Mouse (Mus musculus) forebrain, embryonic 13.5 days (tissue): ENCODE data around the gene Ppp2r2c. TPM values are rescaled to one million over a fixed set of nuclear protein-coding genes. Genes with fewer than 3 reads are reported as not detected.

Experiments used
- ATAC-seq: fragments of 200-750 bp; cut with Nextera tagmentation; 2 replicates; pipeline ENCODE4 v1.8.0; 2017
- H3K27ac ChIP-seq: fragments of 300-500 bp; sonication (generic); 2 replicates; pipeline ENCODE4 v1.5.1; 2015; ENCODE audit warnings: inconsistent platforms, mild to moderate bottlenecking, moderate library complexity
- H3K27me3 ChIP-seq: fragments of 300-500 bp; sonication (generic); 2 replicates; pipeline ENCODE4 v1.6.1; 2015; ENCODE audit warnings: mild to moderate bottlenecking, inconsistent platforms
- H3K36me3 ChIP-seq: fragments of 300-500 bp; sonication (generic); 2 replicates; pipeline ENCODE4 v1.6.1; 2015; ENCODE audit warnings: mild to moderate bottlenecking, inconsistent platforms; ENCODE audit not compliant: poor library complexity, severe bottlenecking
- H3K4me1 ChIP-seq: fragments of 300-500 bp; sonication (generic); 2 replicates; pipeline ENCODE4 v1.6.1; 2015; ENCODE audit warnings: inconsistent platforms
- H3K4me2 ChIP-seq: fragments of 300-500 bp; sonication (generic); 2 replicates; pipeline ENCODE4 v1.6.1; 2015; ENCODE audit warnings: inconsistent platforms, mild to moderate bottlenecking, moderate library complexity
- H3K4me3 ChIP-seq: fragments of 300-500 bp; sonication (generic); 2 replicates; pipeline ENCODE4 v1.5.1; 2015; ENCODE audit warnings: mild to moderate bottlenecking, inconsistent platforms
- H3K9ac ChIP-seq: fragments of 300-500 bp; sonication (generic); 2 replicates; pipeline ENCODE4 v1.6.1; 2015; ENCODE audit warnings: mild to moderate bottlenecking, inconsistent platforms
- H3K9me3 ChIP-seq: fragments of 300-500 bp; sonication (generic); replicated peaks from 2 replicates; pipeline ENCODE4 v1.6.1; 2016; ENCODE audit warnings: inconsistent platforms
- WGBS: fragments of 180-500 bp; shearing (Covaris S2); methylation state at CpG from one replicate; pipeline ENCODE4 v1.1.7; 2015; 5-methylcytosine and 5-hydroxymethylcytosine counted together
- polyA plus RNA-seq: library from polyadenylated mRNA; unstranded; fragments of >200 nt; fragmentation: Nextera tagmentation; extraction: Ambion mirVana; gene quantifications from 2 replicates; pipeline ENCODE4 v1.2.1, GENCODE M21; 2015

Gene Ppp2r2c
- polyA plus RNA-seq, 1 experiment from 2014 or later, result 9.0 TPM

- Histone ChIP-seq H3K4me2 (no peak overlapping the region), H3K27ac (no peak overlapping the region), H3K27me3 (no peaks in the 10 kb centered on the region), H3K9me3 (no peaks in the 10 kb centered on the region), H3K36me3 (no peaks in the 10 kb centered on the region), H3K9ac (no peak overlapping the region), H3K4me3 (no peak overlapping the region), H3K4me1 (peaks cover 43% of the 10 kb centered on the region)
- WGBS, result 83% methylated on average over 11 of the region's 11 CpGs
- no peak for ATAC-seq
Observed at GRCm38 (mm10) chr5:36888911-36889310, 20.6 kb downstream of the Ppp2r2c start.

DNA sequence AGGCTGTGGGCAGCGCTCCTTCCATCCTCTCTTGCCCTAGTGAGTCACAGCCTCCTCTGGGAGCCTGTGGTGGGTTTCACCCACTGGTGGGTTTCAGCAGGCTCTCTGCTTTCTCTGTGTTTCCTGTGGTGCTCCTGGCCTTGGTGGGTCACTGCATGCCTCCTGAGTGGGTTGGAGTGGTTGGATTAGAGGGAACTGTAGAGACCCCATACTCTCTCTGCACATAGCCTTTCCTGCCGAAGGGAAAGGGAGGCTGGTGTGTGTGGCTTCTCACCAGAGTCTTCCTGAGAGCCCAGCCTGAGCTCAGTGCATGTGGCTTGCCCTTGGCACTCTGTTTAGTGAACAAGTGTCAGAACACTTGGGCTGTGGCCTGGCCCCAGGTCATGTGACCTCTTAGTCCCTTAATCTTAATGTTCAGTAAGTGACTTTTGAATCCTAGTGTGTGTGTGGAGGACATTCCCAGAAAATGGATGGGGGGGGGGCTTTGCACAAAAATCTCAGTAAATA lies 21.1 kb downstream of the Ppp2r2c start:
- no peak for ATAC-seq
- WGBS, result 80% methylated on average over 2 of the region's 2 CpGs
- Histone ChIP-seq H3K9ac (no peak overlapping the region), H3K4me1 (peaks cover 43% of the 10 kb centered on the region), H3K27ac (no peak overlapping the region), H3K27me3 (no peaks in the 10 kb centered on the region), H3K9me3 (no peaks in the 10 kb centered on the region), H3K4me3 (no peak overlapping the region), H3K36me3 (no peaks in the 10 kb centered on the region), H3K4me2 (no peak overlapping the region)

DNA sequence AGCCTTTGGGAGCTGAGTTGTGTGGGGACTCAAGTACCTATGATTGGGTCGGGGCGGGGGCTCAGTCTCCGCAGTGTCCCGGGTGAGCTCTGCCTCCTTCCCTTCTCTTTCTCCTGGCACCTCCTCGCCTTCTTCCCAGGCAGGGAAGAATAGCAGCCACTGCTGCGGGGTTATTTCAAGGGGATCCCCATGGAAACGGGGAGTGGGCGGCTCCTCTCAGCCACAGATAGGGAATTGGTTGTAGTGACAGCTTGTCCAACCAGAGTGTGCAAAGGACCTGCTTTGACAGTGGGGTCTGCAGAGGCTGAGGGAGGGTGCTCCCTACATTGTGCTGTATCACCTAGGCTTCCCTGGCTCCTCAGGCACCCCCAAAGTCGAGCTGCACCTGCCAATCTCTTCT lies 22.5 kb downstream of the Ppp2r2c start:
- Histone ChIP-seq H3K27me3 (no peaks in the 10 kb centered on the region), H3K36me3 (no peaks in the 10 kb centered on the region), H3K4me3 (no peak overlapping the region), H3K9ac (peak overlapping the region; percentile 14; the same call in 1 of the 2 replicates), H3K4me1 (peaks cover 41% of the 10 kb centered on the region), H3K27ac (peak overlapping the region; percentile 66), H3K4me2 (peak overlapping the region; percentile 19; the same call in 1 of the 2 replicates), H3K9me3 (no peaks in the 10 kb centered on the region)
- peak; percentile 77 for ATAC-seq
- 17% methylated on average over 9 of the region's 9 CpGs for WGBS

DNA sequence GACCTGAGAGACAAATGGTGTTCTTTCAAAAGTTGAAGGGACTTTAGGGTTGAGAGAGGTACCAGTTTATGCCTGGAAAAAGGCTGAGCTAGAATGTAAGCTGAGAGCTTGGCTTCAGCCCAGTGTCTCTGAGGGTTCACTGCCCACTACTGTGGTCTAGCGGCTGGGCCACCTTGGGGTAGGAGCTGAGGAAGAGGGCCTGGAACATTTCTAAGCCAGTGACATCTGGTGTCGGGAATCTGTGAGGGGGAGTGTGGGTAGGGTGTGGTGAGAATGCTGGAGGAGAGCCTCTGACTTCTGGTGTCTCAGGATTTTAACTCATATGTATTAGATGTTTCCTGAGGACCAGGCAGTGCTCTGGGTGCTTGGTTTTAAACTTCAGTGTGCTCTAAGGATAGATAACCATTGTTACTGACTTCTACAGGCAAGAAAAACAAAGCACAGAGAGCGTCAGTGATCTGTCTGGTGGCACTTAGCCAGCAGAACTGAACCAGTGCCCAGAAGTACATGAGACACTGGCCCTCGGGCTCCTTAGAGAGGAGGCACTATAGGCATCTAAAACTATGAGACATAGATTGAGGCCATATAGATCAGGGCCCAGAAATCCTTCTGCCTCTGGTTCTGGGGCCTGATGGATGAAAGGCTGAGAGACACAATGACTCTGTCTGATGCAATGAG lies 23.6 kb downstream of the Ppp2r2c start:
- H3K9me3 ChIP-seq, result no peaks in the 10 kb centered on the region
- peaks cover 41% of the 10 kb centered on the region for H3K4me1 ChIP-seq
- no peak overlapping the region for H3K4me2 ChIP-seq
- H3K36me3 ChIP-seq, result no peaks in the 10 kb centered on the region
- no peak overlapping the region for H3K27ac ChIP-seq
- no peak overlapping the region for H3K4me3 ChIP-seq
- H3K9ac ChIP-seq, result no peak overlapping the region
- no peaks in the 10 kb centered on the region for H3K27me3 ChIP-seq
- no peak for ATAC-seq
- 52% methylated on average over 4 of the region's 4 CpGs for WGBS

GRCm38 (mm10) chr5:36893263-36893662 lies 24.9 kb downstream of the Ppp2r2c start:
- no peak for ATAC-seq
- Histone ChIP-seq H3K9me3 (no peaks in the 10 kb centered on the region), H3K4me3 (no peak overlapping the region), H3K36me3 (no peaks in the 10 kb centered on the region), H3K4me2 (no peak overlapping the region), H3K9ac (no peak overlapping the region), H3K27me3 (no peaks in the 10 kb centered on the region), H3K27ac (no peak overlapping the region), H3K4me1 (peaks cover 38% of the 10 kb centered on the region)
- 80% methylated on average over 9 of the region's 9 CpGs for WGBS

DNA sequence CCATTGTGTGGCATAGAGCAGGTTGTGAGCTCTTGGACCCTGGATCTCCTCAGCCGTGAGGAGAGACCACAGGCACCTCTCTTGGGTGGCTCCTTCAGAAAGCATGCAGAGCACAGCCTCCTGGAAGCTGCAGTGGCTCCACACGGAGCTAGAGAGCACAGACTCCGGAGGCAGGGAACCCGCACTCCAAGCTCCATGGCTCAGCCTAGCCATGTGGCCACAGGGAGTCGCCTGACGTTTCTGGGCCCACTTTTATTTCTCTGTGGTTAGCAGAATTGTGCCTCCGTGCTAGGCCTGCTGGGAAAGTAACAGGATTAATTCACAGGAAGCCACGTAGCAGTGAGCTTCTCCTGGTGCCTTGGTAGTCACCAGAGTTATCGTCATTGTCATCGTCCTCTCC lies 25.8 kb downstream of the Ppp2r2c start:
- 77% methylated on average over 10 of the region's 10 CpGs for WGBS
- Histone ChIP-seq H3K4me3 (no peak overlapping the region), H3K27me3 (no peaks in the 10 kb centered on the region), H3K9ac (no peak overlapping the region), H3K4me2 (no peak overlapping the region), H3K4me1 (peaks cover 40% of the 10 kb centered on the region), H3K27ac (no peak overlapping the region), H3K9me3 (no peaks in the 10 kb centered on the region), H3K36me3 (no peaks in the 10 kb centered on the region)
- no peak for ATAC-seq

- Histone ChIP-seq H3K4me3 (no peak overlapping the region), H3K4me1 (peaks cover 35% of the 10 kb centered on the region), H3K9ac (no peak overlapping the region), H3K9me3 (no peaks in the 10 kb centered on the region), H3K27ac (no peak overlapping the region), H3K36me3 (no peaks in the 10 kb centered on the region), H3K27me3 (no peaks in the 10 kb centered on the region), H3K4me2 (no peak overlapping the region)
- ATAC-seq, result no peak
- WGBS, result 82% methylated on average over 6 of the region's 6 CpGs
Observed at GRCm38 (mm10) chr5:36894604-36895368, 26.5 kb downstream of the Ppp2r2c start.

DNA sequence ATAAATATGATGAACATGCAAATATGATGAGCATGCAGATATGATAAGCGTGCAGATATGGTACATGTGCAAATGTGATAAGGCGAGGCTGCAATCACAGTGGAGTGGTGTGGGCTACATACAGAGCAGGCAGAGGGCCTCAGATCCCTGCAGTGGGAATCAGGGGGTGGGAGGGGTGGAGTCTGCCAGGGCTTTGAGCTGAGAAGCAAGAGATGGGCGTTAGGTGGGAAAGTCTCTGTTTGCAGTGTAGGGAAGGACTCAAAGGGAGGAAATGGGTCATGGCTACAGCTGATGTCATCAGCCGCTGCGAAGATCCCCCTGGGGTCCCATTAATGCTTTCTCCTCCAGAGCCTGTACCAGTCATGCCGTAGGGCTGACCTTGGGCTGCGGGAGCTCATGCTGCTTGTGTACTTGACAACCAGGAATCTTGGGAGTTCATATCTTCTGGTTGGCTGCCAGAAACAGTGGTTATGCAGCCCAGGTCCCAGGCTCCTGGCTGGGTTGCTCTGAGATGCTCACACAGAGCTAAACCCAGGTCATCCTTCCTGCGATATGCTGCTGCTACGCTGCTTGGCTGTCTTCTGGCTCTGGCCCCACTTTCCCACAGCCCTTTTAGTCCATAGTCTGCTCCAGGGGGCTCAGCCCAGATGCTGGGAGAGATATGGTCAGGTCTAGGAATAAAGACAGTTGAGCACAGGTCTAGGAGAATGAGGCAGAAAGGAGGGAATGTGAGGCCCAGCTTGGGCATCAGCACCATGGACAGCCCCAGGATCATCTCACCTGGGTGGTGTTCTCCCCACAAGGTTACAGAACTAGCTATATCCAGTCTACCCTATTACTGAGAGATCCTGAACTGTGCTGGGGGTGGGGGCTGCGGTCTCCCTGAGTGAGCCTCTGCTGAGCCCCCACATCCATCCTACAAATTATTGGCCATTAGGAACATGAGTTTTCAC lies 27.6 kb downstream of the Ppp2r2c start:
- Histone ChIP-seq H3K4me3 (no peak overlapping the region), H3K9ac (no peak overlapping the region), H3K36me3 (no peaks in the 10 kb centered on the region), H3K27ac (no peak overlapping the region), H3K4me2 (no peak overlapping the region), H3K27me3 (no peaks in the 10 kb centered on the region), H3K9me3 (no peaks in the 10 kb centered on the region), H3K4me1 (peaks cover 36% of the 10 kb centered on the region)
- WGBS, result 81% methylated on average over 10 of the region's 10 CpGs
- no peak for ATAC-seq

DNA sequence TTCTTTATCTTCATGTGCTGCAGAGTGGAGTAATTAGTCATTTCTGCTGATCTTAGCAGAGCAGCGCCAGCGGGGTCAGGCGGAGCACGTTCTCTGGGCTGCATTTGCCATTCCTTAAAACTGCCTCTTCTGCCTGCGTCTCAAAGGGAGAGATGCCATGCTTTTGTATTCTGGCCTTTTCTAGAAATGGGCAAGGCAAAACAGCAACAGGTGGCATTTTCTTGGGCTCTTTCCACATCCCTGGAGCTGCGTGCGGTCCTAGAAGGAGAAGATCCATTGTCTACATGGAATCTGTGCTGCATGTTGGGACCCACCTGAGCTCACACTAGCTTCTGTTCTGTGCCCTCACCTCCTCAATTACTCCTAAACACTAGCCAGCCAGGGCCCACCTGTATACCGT lies 29.7 kb downstream of the Ppp2r2c start:
- Histone ChIP-seq H3K9me3 (no peaks in the 10 kb centered on the region), H3K27ac (no peak overlapping the region), H3K4me1 (peaks cover 21% of the 10 kb centered on the region), H3K36me3 (no peaks in the 10 kb centered on the region), H3K9ac (no peak overlapping the region), H3K4me3 (no peak overlapping the region), H3K4me2 (no peak overlapping the region), H3K27me3 (no peaks in the 10 kb centered on the region)
- WGBS, result 73% methylated on average over 8 of the region's 8 CpGs
- ATAC-seq, result peak; percentile 36; the same call in 1 of the 2 replicates

DNA sequence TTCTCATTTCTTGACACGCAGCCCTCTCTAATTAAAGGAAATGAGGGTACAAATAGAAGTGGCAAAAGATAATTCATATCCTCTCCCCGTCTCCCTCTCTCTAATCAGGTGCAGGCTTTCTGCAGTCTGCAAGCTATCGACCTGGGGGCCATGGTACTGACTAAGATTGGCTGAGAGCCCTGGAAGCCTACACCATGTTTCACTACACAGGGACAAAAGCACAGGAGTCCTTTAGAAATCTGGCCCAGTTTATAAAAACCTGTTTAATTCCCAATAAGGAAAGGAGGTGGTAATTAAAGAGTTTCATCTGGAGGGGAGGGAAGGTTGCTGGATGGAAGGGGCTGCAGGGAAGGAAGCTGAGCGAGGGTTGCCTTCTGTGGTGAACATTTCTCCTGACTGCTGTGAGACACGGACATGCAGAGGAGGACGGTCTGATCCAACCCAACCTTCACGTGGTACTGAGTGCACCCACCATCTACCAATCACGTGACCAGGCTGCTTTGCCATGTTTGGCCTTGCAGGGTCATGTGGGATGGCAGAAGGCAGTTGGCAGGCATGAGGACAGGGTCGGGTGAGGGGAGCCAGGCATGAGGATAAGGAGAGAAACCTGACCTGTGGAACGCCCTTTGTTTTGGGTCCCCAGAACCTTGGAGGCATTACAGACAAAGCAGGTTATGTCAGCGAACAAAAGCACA lies 30.2 kb downstream of the Ppp2r2c start:
- WGBS, result 69% methylated on average over 11 of the region's 11 CpGs
- Histone ChIP-seq H3K4me1 (peaks cover 21% of the 10 kb centered on the region), H3K4me2 (no peak overlapping the region), H3K4me3 (no peak overlapping the region), H3K9ac (no peak overlapping the region), H3K36me3 (no peaks in the 10 kb centered on the region), H3K27ac (no peak overlapping the region), H3K9me3 (no peaks in the 10 kb centered on the region), H3K27me3 (no peaks in the 10 kb centered on the region)
- ATAC-seq, result 0 out of 2 replicates have a peak, but pooled peaks have one; percentile 17

- ATAC-seq, result no peak
- Histone ChIP-seq H3K27me3 (no peaks in the 10 kb centered on the region), H3K9ac (no peak overlapping the region), H3K27ac (no peak overlapping the region; the same call in 1 of the 2 replicates), H3K4me2 (no peak overlapping the region), H3K36me3 (no peaks in the 10 kb centered on the region), H3K9me3 (no peaks in the 10 kb centered on the region), H3K4me3 (no peak overlapping the region), H3K4me1 (peaks cover 25% of the 10 kb centered on the region)
- WGBS, result 83% methylated on average over 5 of the region's 5 CpGs
Observed at GRCm38 (mm10) chr5:36899392-36899791, 31.1 kb downstream of the Ppp2r2c start.
